Mouse (Mus musculus): Measurements from ENCODE around the gene Osbpl10.

GRCm38 (mm10) chr9:115043881-115044770, 65.8 kb downstream of the Osbpl10 start:
- TF ChIP-seq CTCF (IDR thresholded peaks at IDR 0.05; ENCODE audit: low read depth, low read length) = peak; percentile 66
- no peak for TF ChIP-seq POLR2A (IDR thresholded peaks at IDR 0.05; ENCODE audit: insufficient read depth, low read length)
- no peak for TF ChIP-seq EP300 (IDR thresholded peaks at IDR 0.05; ENCODE audit: insufficient read depth, low read depth, low read length)

Measured in ES-Bruce4 (cell line).